Mouse (Mus musculus) liver, embryonic 14.5 days (tissue): ENCODE data around the gene Prkcb. TPM values are rescaled to one million over a fixed set of nuclear protein-coding genes. Genes with fewer than 3 reads are reported as not detected.

ENCODE experiments used
- ATAC-seq: fragments of 200-750 bp; cut with Nextera tagmentation; 2 replicates; pipeline ENCODE4 v1.8.0; 2017; ENCODE audit warnings: moderate number of reproducible peaks, mild to moderate bottlenecking, moderate library complexity; ENCODE audit not compliant: insufficient read depth
- DNase-seq, 3 experiments: peaks; one replicate each; pipeline ENCODE4 v3.0.0-alpha.2; 2012 to 2013; ENCODE audit warnings: low read depth in 3 of 3, low spot score in 3 of 3
- H3K27ac ChIP-seq: fragments of 300-500 bp; sonication (generic); 2 replicates; pipeline ENCODE4 v1.5.1; 2014; ENCODE audit warnings: moderate library complexity, mild to moderate bottlenecking, control low read depth, inconsistent platforms
- H3K27me3 ChIP-seq: fragments of 300-500 bp; sonication (generic); 2 replicates; pipeline ENCODE4 v1.6.1; 2014; ENCODE audit warnings: mild to moderate bottlenecking, low read length, moderate library complexity; ENCODE audit not compliant: control insufficient read depth, insufficient read depth
- H3K36me3 ChIP-seq: fragments of 300-500 bp; sonication (generic); replicated peaks from 2 replicates; pipeline ENCODE4 v1.6.1; 2014; ENCODE audit warnings: low read depth; ENCODE audit not compliant: control insufficient read depth, insufficient read depth
- H3K4me1 ChIP-seq, 2 experiments: fragments of 200-500 bp in 1 of 2; fragments of 300-500 bp in 1 of 2; sonication (generic) in 1 of 2; replicated peaks; 2 replicates each; pipeline ENCODE4 v1.6.1; 2012 to 2014; ENCODE audit warnings: antibody characterized with exemption in 1 of 2, inconsistent platforms in 1 of 2, low read length in 1 of 2; ENCODE audit not compliant: control insufficient read depth in 2 of 2, insufficient read depth in 2 of 2
- H3K4me2 ChIP-seq: fragments of 300-500 bp; sonication (generic); 2 replicates; pipeline ENCODE4 v1.6.1; 2014; ENCODE audit warnings: low read depth, mild to moderate bottlenecking, control low read depth, moderate library complexity
- H3K4me3 ChIP-seq, 2 experiments: fragments of 200-500 bp in 1 of 2; fragments of 300-500 bp in 1 of 2; sonication (generic) in 1 of 2; 2 replicates each; pipeline ENCODE4 v1.5.1; 2012 to 2014; ENCODE audit warnings: low read depth in 2 of 2, low read length in 2 of 2, mild to moderate bottlenecking in 2 of 2, control low read depth in 1 of 2, inconsistent platforms in 1 of 2, moderate library complexity in 1 of 2; ENCODE audit not compliant: insufficient read depth in 1 of 2
- H3K9ac ChIP-seq: fragments of 300-500 bp; sonication (generic); replicated peaks from 2 replicates; pipeline ENCODE4 v1.6.1; 2014; ENCODE audit warnings: mild to moderate bottlenecking, control low read depth, moderate library complexity
- H3K9me3 ChIP-seq: fragments of 300-500 bp; sonication (generic); 2 replicates; pipeline ENCODE4 v1.6.1; 2016; ENCODE audit warnings: low read length, mixed read lengths; ENCODE audit not compliant: control insufficient read depth
- CTCF ChIP-seq: IDR thresholded peaks from 2 replicates; pipeline ENCODE4 v1.5.1; 2016; ENCODE audit warnings: antibody characterized with exemption, low read depth, control low read depth
- EP300 ChIP-seq: IDR thresholded peaks from 2 replicates; pipeline ENCODE4 v1.6.1; 2016; ENCODE audit warnings: antibody characterized with exemption, low read depth
- WGBS: fragments of 180-500 bp; shearing (Covaris S2); extraction: QIAGEN DNeasy Blood & Tissue Kit; methylation state at CpG from one replicate; pipeline ENCODE4 v1.1.7; 2014; ENCODE audit not compliant: insufficient replicate concordance; 5-methylcytosine and 5-hydroxymethylcytosine counted together
- polyA plus RNA-seq, 2 experiments: library from polyadenylated mRNA; depleted of rRNA in 1 of 2; stranded (reverse) in 1 of 2; unstranded in 1 of 2; fragments of >200 nt; fragmentation: Nextera tagmentation in 1 of 2; extraction: Ambion mirVana in 1 of 2; gene quantifications; 2 replicates each; pipeline versions ENCODE4 v1.2.1 to v1.2.3; 2012 to 2014

Prkcb gene
- polyA plus RNA-seq, 2 experiments: 1.6 to 2.3 TPM

GRCm38 (mm10) chr7:122244166-122244565 lies 44.4 kb upstream of the Prkcb start:
- TF ChIP-seq EP300 (no peak), CTCF (no peak)
- H3K4me2 ChIP-seq: no peak overlapping the region
- H3K36me3 ChIP-seq: no peaks in the 10 kb centered on the region
- H3K4me3 ChIP-seq: no peak overlapping the region
- no peaks in the 10 kb centered on the region for H3K4me1 ChIP-seq
- H3K9me3 ChIP-seq: no peaks in the 10 kb centered on the region
- WGBS: 54% methylated on average over 7 of the region's 7 CpGs
- no peak for ATAC-seq
- H3K27me3 ChIP-seq: no peaks in the 10 kb centered on the region
- H3K9ac ChIP-seq: no peak overlapping the region
- DNase-seq: no peak
- H3K27ac ChIP-seq: no peak overlapping the region

- no peak overlapping the region for H3K4me2 ChIP-seq
- no peaks in the 10 kb centered on the region for H3K27me3 ChIP-seq
- no peak overlapping the region for H3K4me3 ChIP-seq
- H3K36me3 ChIP-seq: no peaks in the 10 kb centered on the region
- no peaks in the 10 kb centered on the region for H3K4me1 ChIP-seq
- no peak for TF ChIP-seq EP300
- no peak for TF ChIP-seq CTCF
- no peak for DNase-seq
- H3K9ac ChIP-seq: no peak overlapping the region
- ATAC-seq: no peak
- 60% methylated on average over 8 of the region's 8 CpGs for WGBS
- H3K27ac ChIP-seq: no peak overlapping the region
- H3K9me3 ChIP-seq: no peaks in the 10 kb centered on the region
These were observed 44.0 kb upstream of the Prkcb start for GRCm38 (mm10) chr7:122244584-122244983.

- Histone ChIP-seq H3K27me3 (no peaks in the 10 kb centered on the region), H3K4me1 (no peaks in the 10 kb centered on the region), H3K4me3 (no peak overlapping the region), H3K36me3 (no peaks in the 10 kb centered on the region), H3K9ac (no peak overlapping the region), H3K27ac (no peak overlapping the region), H3K4me2 (no peak overlapping the region), H3K9me3 (no peaks in the 10 kb centered on the region)
- ATAC-seq (no peak), DNase-seq (no peak)
- no peak for TF ChIP-seq EP300
- TF ChIP-seq CTCF: no peak
- WGBS: 57% methylated on average over 5 of the region's 5 CpGs
These were observed 42.6 kb upstream of the Prkcb start for GRCm38 (mm10) chr7:122245976-122246375.

GRCm38 (mm10) chr7:122247254-122247864 lies 41.2 kb upstream of the Prkcb start:
- H3K27me3 ChIP-seq: no peaks in the 10 kb centered on the region
- no peaks in the 10 kb centered on the region for H3K9me3 ChIP-seq
- DNase-seq (no peak), ATAC-seq (no peak)
- H3K4me2 ChIP-seq: no peak overlapping the region
- no peak for TF ChIP-seq EP300
- TF ChIP-seq CTCF: no peak
- H3K4me1 ChIP-seq: no peaks in the 10 kb centered on the region
- no peak overlapping the region for H3K9ac ChIP-seq
- no peak overlapping the region for H3K4me3 ChIP-seq
- 62% methylated on average over 10 of the region's 10 CpGs for WGBS
- H3K27ac ChIP-seq: no peak overlapping the region
- H3K36me3 ChIP-seq: no peaks in the 10 kb centered on the region

- no peak overlapping the region for H3K9ac ChIP-seq
- TF ChIP-seq CTCF (no peak), EP300 (no peak)
- no peaks in the 10 kb centered on the region for H3K9me3 ChIP-seq
- no peak for DNase-seq
- H3K27me3 ChIP-seq: no peaks in the 10 kb centered on the region
- 66% methylated on average over 9 of the region's 9 CpGs for WGBS
- no peaks in the 10 kb centered on the region for H3K4me1 ChIP-seq
- no peak for ATAC-seq
- H3K4me2 ChIP-seq: no peak overlapping the region
- H3K27ac ChIP-seq: no peak overlapping the region
- no peak overlapping the region for H3K4me3 ChIP-seq
- no peaks in the 10 kb centered on the region for H3K36me3 ChIP-seq
These were observed 39.2 kb upstream of the Prkcb start for GRCm38 (mm10) chr7:122249321-122249821.
